Mouse (Mus musculus) lung, postnatal 4 days (tissue): ENCODE data around the gene Gm8374.
A peak's percentile ranks its signal among the peaks of the same experiment; 100 is the strongest.
"Not testable (repeated sequence)": the region's sequence is repeated elsewhere in the genome, so short reads cannot be mapped to it uniquely, and the experiment has no call there.

Experiments
- DNase-seq, 2 experiments: peaks; one replicate each; pipeline ENCODE4 v3.0.0; 2021

Gene Gm8374

DNA sequence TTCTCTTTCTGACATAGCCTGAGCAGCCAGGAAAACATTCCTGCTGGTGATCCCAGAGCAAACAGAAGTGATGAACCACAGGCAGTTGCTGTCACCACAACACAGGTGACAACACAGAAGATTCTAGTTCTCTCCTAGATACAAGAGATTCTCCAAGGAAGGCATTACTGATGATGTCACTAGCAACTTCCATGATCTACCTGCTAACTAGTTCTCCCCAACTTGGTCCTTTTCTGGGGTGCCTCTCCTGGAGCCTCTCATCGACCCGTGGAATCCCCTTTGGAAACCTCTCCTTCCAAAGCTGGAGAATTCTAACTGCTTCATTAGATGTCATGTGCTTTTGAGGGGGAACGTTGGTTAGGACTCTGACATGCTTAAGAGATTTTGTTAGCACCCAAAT lies at the start of gene Gm8374:
Gm8374 (minus strand) TSS at position 101 of the 400 bp plus-strand sequence.
- not testable (repeated sequence) for DNase-seq

DNA sequence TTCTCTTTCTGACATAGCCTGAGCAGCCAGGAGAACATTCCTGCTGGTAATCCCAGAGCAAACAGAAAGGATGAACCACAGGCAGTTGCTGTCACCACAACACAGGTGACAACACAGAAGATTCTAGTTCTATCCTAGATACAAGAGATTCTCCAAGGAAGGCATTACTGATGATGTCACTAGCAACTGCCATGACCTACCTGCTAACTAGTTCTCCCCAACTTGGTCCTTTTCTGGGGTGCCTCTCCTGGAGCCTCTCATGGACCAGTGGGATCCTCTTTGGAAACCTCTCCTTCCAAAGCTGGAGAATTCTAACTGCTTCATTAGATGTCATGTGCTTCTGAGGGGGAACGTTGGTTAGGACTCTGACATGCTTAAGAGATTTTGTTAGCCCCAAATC lies 32.6 kb downstream of the Gm8374 start, which contains the start of gene Gm5797:
Gm5797 (minus strand) TSS at position 101 of the 400 bp plus-strand sequence.
- DNase-seq: not testable (repeated sequence)

DNA sequence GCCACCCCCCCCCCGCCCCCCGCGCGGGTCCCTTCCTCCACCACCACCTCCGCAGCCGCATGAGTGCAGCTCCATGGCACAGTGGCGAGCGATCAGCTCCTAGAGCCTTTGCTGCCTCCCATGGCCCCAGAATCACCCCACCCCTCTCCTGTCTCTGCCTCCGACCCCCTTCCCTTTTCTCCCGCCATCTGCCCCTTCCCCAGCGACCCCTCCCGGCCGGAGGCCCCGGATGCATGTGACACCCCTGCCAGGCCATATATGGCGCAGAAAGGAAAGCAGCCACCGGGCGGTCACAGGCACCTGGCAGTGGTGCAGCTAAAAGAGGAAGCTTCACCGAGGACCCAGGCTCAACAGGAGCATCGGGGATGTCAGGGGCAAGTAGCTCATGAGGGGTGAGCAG lies 49.8 kb downstream of the Gm8374 start:
- DNase-seq: peak; percentile 3 to 11

DNA sequence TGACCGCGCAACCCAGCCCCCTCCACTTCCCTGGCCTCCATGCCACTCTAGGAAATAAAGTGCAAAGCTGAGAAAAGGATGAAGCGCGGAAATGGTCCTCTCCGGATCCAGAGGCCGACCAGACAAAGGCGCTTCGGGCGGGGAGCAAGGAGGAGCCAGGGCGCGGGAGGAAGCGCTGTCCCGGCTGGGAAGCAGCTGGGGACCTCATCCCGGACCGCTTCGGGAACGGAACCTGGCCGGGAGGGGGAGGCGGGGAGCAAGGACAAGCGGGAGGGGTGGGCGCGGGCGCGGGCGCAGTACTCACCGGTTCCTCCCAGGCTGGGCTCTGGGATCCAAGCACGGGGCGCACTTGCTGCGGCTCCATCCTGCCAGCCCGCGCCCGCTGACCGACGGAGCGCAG lies 50.3 kb downstream of the Gm8374 start, which contains the start of gene Gm3739:
Gm3739 (minus strand) TSS at position 389 of the 400 bp plus-strand sequence.
- DNase-seq: peak; percentile 4 to 17
